Mouse (Mus musculus): ENCODE data around the gene Rras.
A peak's percentile ranks its signal among the peaks of the same experiment; 100 is the strongest.
"Not testable (repeated sequence)": the region's sequence is repeated elsewhere in the genome, so short reads cannot be mapped to it uniquely, and the experiment has no call there.

Gene Rras

DNA sequence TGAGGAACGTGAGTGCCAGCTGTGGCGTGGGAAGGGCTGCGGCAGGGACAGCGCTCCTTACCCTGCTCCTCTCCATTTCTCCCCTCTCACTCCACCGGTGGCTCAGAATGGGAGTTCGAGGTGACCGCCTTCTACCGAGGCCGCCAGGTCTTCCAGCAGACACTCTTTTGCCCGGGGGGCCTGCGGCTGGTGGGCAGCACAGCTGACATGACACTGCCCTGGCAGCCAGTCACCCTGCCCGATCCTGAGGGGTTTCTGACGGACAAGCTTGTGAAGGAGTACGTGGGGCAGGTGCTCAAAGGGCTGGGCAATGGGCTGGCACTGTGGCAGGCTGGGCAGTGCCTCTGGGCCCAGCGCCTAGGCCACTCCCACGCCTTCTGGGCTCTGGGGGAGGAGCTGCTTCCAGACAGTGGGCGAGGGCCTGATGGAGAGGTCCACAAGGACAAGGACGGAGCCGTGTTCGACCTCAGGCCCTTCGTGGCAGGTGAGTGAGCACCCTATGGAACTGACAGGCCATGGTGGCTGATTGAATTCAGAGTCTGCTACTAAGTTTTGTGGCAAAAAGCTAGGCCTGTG lies 17.1 kb upstream of the Rras start:
- no peak for DNase-seq (ENCODE audit: low spot score)

DNA sequence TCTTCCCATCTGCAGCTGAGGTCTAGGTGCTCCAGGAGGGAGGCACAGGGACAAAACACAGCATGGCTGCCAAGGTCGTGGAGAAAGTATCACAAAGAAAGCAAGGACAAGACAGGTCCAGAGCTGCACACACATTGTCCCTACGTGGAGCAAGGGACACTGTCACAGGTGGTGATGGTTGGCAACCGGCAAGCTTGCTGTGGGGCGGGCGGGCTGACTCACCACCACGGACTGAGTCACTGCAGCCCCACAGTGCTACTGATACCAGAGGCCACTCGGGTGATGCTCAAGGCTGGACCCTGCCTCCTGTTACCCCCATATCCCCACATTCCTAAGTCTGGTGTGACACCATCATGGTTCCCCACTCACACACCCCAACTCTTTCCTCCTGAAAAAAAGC lies 15.3 kb upstream of the Rras start:
- DNase-seq (ENCODE audit: low spot score): no peak

DNA sequence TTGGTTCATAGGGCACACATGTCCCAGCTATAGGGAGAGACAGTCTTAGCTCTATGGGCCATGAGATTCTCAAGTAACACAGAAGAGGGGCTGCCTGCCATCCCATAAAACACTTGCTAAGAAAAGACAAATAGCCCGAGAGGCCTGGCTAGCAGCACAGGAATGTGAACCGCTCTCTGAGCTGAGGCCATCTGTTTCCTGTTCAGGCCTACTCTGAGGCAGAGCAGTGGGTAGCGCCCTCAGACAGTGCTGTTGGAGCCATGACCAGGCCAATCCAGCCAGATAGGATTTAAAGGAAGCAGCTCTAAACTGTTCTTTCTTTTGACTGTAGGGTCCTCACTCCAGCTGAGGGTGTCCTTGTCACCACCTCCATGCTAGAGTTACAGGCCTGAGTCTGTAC lies 13.2 kb upstream of the Rras start:
- no peak for DNase-seq (ENCODE audit: low spot score)

DNA sequence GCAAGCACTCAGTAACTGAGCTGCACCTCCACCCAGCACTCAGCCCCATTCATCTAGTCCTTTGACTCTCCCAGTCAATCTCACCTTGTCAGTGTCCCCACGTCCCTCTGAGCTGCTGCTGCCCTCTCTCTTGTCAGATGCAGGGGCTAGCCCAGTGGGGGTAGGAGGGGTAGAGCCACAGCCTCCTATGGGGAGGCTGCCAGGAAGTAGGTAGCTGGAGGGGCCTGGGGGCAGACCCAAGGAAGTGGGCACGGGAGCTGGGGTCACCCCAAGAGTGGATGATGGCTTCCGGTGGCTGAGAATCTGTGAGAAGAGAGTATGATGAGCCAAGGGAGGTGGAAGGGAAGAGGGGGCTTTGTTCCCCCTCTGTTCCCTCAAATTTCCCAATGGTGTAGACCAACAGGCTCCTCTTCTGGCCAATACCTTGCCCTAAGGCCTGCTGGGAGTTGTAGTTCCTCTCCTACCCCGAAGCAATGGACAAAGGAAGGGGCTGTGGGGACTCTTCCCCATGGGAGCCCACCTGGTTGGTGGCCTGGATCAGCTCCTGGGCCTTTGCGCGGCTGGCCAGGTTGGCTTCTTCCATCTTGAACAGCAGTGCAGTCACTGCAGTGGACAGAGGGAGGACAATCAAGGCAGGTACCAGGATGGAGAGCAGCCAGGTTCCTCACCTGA lies 12.3 kb upstream of the Rras start:
- DNase-seq (ENCODE audit: low spot score): no peak

DNA sequence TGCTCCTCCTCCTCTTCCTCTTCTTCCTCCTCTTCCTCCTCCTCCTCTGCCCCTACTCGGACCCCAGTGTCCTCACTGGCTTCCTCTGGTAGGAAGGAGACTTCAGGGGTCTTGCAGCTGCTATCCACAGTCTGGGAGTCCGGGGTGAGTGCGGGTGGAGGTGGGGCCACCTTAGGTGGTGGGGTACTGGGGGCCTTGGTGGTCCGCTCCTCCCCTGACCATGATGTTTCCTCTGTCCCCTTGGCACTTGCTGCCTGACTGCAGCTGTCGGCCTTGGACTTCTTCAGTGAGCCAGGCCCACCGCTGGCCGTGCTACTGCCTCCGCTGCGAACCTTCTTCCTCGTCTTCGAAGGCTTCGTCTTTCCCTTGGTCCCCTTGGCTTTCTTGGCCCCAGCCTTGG lies 11.3 kb upstream of the Rras start:
- no peak for DNase-seq (ENCODE audit: low spot score)

DNA sequence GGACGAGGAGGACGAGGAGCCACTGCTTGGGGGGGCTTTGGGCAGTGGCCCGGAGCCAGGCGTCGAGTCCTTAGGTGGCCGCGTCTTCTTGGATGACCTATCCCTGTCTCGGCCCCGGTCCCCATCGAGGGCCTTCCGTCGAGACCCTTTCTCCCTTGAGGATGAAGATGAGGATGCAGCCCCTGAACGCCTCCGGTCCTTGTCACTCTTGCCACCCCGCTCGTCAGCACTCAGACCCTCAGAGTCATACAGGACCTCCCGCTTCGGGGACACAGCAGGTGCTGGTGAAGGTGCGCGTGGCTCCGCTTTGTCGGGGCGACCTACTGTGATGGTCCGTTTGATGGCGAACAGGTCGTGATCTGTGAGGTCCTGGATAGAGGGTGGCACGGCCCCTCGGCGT lies 10.6 kb upstream of the Rras start:
- DNase-seq (ENCODE audit: low spot score): no peak

DNA sequence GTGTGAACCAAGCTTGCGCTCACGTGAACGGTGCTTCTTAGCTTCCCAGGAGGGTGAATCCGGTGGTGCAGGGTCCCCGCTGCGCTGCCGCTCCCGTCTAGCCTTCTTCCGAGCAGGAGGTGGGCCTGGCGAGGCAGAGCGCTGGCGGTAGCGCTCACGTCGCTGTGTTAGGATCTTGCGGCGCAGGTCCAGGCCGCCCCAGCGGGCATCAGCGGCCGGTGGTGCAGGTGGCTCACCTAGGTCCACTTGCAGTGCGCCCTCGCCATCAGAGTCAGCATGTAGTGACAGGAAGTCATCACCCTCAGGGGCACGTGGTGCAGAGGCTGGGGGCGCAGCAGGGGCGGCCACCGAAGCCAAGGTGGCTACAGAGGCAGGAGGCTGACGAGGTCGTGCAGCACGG lies 9.9 kb upstream of the Rras start:
- DNase-seq (ENCODE audit: low spot score): no peak

DNA sequence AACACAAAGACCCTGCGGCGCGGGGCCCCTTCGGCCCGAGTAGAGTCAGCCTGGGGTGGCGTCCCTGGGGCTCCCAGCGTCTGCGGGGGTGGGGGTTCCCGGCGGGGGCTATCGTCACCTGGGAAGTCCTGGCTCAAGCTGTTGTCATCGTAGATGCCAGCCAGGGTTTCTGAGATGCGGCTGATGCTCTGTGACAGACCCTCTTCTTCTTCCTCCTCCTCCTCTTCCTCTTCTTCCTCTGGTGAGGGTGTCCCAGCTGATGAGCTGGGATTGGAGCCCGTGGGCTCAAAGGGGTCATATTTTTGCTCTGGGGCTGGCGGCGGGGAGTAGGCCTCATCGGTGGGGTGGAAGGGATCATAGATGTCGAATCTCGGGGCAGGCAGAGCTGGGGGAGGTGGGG lies 9.3 kb upstream of the Rras start:
- DNase-seq (ENCODE audit: low spot score): no peak

DNA sequence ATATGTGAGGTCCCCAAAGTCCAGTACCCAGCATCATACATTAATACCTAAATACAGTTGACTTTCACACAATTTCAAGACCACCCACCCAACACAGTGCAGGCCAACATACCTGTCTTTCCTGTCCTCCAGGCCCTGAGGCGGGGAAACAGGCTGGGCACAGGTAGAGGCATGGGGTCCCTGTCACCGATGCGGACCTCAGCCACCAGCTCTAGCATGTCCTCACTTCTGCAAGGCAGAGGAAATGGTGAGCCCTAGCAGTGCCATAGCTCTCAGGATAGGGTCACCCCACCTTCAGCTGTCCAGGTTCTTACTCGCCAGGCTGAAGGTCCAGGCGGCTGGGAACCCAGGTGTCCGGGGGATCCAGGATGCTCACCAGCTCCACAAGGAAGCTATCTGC lies 5.8 kb upstream of the Rras start:
- no peak for DNase-seq (ENCODE audit: low spot score)

DNA sequence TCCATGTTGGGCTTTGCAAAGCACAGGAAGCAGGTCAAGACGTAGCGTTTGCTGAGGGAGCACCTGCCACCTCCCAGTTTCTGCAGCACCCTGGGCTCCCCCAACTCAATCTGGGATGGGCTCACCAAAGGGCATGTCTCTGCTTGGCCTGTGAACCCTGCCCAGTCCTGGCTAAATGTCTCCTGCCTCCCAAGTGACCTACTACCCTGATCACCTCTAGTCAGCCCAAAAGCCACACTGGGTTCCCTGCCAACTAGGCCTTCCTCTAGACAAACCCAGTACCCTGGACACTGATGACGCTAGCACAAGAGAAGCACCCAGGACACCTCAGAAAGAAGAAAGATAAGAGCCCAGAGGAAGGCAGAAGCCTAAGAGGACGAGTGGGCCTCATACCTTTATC lies 4.9 kb upstream of the Rras start:
- no peak for DNase-seq (ENCODE audit: low spot score)

DNA sequence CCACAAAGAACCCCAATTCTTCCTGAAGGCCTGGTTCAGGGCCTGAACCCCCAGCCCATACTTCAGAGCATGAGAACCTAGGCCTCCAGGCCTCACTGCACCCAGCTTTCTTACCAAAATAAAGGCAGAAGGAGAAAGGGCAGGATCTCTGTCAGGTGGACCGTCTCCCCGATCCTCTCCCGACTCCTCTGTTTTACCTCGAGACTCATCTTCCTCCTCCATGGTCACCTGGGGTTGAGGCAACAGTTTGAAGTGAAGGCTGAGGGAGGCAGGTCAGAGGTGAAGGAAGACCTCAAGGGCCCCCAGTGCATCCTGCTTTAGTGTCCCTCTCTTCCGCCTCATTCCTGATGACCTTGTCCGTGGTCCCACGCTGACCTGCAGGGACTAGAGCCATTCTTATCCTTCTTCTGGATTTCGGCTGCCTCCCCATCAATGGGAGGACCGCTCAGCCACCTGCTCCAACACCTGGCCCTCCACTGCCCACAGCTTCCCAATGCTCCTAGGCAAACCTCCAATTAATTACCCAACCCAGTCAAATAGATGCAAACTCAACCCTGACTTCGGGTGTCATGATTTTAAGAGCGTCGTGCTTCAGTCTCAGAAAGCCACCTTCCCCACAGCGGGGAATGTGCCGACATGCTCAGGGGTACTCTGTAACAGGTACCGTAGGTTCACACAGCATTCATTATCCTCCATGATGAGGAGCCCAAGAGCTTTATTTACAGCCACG lies 4.2 kb upstream of the Rras start:
- no peak for DNase-seq (ENCODE audit: low spot score)

DNA sequence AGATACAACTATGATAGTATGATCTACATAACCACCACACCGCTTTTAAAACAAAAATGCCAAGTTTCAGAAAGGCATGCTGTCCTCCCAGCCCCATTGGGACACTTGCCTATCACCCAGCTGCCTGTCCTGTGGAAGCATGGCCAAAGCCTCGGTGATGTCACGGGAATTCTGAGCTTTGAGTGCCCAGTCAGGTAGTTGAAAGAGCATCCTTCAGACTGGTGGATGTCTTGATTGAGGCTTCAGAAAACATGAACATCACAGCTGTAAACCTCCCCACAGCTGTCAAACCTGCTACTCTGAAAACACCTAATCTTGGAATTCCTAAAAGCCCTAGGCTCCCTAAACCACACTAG lies 3.7 kb upstream of the Rras start:
- DNase-seq (ENCODE audit: low spot score): no peak

DNA sequence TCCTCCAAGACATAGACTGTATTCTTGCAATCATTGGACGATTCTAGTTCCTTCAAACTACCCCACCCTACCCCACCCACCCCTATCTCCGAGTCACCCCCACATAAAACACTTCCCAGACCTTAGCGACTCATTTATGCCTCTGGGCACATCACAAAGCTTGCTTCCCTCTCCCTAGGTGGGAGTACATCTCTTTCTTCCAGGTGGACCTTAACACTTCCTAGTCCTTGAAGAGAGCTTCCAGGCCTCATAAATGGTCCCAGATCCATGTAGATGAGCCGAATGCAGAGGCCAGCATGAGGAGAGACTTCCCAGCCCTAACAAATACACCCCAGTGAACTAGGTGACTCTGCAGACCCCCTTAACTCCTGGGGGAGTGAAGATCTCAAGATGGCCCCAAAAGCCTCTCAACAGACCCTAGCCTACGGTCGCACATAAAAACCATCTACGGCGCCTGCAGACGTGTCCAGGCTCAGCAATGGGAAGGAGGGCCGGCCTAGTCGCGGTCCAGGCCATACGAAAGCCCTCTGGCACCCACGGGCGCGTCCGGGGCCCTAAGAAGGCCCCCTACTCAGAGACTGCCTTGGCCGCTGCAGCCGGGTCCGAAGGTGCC lies 2.3 kb upstream of the Rras start:
- no peak for DNase-seq (ENCODE audit: low spot score)

DNA sequence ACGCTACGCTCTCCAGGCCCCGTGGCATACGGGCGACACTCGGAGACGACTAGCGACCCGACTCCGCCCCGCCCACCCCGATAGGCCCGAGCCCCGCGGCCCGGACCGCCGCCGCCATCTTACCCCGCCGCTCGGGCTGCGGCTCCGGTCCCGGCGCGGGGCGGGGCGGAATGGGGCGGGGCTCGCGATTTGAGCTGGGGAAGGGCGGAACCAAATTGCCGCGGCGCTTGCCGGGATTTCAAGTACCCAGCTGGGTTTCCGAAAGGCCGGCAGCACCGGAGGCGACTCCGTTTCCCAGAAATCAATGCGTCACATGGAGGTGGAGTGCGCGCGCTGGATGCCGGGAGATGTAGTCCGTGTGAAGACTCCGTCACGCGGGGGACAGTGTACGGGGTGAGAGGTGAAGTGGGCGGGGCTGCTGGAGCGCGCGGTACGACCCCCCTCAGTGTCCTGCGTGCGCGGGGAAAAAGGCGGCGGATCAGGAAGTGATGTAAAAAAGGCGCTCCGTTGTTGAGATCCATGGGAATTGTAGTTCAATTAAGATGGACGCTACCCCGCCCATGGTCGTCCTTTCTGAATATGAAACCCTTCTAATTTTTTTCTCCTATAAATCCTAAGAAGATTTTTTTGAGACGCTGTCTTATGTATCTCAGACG lies 1.7 kb upstream of the Rras start, which contains the start of gene Scaf1:
Gene Scaf1, minus strand, starts transcription at position 407 of the 656 bp plus-strand sequence.
- DNase-seq (ENCODE audit: low spot score): peak; percentile 100

DNA sequence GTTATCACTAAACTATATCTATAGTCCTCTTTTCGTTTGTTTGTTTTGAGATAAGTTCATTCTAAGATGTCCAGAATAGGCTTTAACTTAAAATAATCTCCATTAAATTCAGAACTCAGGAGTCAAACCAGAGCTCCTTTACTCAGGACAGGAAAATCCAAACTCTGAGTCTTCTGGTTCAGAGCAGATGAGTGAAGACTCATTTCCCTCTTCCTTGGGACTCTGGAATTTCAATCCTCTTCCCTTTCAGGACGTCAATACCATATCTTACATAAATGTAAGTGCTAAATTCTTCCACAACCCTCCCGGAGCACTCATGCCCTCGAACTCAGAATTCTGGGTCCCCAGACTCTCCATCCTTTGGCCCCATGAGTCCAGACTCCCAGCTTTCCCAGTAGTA lies 1.0 kb upstream of the Rras start:
- DNase-seq (ENCODE audit: low spot score): no peak

DNA sequence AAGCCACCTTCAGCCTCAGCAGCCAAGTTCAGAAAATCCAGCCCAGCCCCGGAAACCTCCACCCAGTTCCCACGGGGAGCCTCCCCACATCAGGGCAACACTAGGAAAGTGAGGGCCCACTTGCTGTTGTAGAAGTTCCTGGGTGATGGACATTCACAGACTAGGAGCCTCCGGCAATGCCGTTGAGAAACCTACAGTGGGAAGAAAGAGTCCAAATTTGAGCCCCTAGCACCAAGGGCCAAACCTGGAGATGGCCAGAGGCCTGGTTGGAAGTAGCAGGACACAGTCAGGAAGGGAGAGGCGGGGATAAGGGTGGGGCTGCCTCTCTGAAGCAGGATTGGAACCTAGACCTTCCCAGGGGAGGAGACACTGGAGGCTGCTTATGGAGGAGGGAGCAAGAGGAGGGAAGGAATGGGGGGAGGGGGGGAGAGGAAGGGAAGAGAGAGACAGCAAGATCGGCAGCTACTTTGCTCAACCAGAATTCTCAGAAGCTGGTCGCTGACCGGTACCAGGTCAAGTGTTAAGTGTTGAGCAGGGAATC lies 1.3 kb downstream of the Rras start:
- DNase-seq (ENCODE audit: low spot score): peak; percentile 58

DNA sequence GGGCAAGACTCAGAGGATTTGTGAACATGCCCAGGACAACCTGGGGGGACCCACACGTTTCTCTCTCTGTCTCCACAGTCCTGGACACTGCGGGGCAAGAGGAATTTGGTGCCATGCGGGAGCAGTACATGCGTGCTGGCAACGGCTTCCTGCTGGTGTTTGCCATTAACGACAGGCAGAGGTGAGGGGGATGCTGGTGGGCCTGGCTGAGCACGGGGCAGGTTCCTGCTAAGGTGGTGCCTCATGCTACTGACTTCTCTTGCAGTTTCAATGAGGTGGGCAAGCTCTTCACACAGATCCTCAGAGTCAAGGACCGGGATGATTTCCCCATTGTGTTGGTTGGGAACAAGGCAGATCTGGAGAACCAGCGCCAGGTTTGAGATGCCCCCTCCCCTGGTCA lies 2.5 kb downstream of the Rras start:
- no peak for DNase-seq (ENCODE audit: low spot score)

DNA sequence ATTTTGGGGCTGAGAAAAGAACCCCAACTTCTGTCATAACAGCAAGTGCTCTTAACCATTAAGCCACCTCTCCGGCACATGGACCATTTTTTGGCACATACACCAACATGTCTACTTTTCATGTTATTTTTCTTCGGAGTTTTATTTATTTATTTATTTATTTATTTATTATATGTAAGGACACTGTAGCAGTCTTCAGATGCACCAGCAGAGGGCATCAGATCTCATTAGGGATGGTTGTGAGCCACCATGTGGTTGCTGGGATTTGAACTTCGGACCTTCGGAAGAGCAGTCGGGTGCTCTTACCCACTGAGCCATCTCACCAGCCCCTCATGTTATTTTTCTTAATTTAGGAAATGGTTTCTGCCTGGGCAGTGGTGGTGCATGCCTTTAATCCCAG lies 6.0 kb downstream of the Rras start:
- DNase-seq (ENCODE audit: low spot score): not testable (repeated sequence)

DNA sequence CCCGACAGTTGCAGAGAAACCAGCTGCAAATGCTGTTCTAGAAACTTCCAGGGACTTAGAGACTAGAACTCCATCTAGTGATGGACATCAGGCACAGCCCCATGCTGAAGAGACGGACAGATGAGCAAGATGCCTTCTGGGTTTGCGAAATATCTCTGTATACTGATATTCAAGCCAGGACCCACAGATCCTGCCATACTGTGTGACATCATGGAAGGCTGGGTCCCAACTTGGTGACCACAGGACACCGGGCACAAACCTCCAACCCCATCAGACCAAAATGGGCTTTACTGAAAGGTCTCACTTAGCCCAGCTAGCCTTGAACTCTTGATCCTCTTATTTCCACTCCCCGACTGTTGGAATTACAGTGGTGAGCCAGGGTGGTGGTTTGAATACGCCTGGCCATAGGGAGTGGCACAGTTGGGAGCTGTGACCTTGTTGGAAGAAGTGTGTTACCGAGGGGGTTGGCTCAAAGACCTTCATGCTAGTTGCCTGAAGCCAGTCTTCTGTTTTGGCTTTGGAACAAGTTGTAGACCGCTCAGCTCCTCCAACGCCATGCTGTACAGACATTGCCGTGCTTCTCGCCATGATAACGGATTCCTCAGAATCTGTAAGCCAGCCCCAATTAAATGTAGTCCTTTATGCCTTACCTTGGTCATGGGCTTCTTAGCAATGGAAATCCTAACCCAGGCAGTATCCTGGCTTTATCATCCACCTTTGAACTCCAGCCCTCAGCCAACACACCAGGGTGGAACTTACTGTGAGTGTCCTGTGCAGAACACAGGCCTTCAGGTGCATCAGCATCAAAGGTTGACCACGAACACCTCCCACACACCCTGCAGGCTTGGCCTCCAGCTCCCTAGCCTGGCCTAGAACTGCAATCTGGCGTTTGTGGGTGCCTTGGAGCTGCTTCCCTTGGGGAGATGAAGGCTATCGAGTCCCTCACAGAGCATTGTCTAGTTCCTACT lies 6.8 kb downstream of the Rras start:
- no peak for DNase-seq (ENCODE audit: low spot score)

DNA sequence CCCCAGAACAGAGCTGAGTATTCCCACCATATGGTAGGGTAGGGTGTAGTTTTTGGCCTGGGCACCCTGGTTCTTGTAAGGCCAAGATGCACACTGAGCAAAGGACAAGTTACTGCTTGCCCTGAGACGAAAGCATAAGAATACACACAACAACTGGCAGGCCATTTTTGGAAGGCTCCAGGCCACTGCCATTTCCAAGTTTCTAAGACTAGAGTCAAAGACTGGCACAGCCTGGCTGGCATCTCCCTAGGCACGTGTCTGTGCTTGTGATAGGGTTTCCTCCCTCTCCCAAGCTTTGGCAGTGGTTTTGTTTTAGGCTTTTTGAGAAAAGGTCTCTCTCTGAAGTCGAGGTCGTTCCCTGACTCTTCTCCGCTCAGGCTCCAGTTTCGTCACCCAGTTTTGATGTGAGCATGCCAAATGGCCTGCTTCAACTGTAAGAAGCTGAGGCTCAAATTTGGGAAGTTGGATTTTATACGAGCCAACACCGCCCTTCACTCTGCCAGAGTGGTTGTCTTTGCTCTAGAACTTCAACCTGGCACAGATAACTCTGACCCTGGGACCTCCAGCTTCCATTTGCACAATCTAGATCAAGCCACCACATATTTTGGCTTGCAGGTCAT lies 8.0 kb downstream of the Rras start:
- no peak for DNase-seq (ENCODE audit: low spot score)

DNA sequence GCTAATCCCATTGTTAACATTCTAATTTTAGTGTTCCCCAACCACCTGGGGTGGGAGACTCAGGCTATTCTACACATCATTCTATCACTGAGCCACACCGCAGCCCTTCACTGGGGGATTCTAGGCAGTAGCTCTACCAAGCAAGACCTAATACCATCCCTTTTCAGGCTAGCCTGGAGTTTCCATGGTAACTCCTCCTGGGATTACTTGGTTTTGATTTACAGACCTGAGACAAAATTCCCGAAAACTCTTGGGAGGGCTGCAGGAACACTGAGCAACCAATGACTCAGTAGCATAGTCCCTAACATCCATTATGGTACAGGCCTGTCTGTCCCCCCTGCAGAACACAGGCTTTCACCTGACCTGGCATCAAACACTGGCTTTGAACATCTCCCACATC lies 8.5 kb downstream of the Rras start:
- no peak for DNase-seq (ENCODE audit: low spot score)

All from embryo, embryonic 10 days (tissue).